19 mouse cellular contexts compared by ENCODE assay signal in the genomic region with DNA sequence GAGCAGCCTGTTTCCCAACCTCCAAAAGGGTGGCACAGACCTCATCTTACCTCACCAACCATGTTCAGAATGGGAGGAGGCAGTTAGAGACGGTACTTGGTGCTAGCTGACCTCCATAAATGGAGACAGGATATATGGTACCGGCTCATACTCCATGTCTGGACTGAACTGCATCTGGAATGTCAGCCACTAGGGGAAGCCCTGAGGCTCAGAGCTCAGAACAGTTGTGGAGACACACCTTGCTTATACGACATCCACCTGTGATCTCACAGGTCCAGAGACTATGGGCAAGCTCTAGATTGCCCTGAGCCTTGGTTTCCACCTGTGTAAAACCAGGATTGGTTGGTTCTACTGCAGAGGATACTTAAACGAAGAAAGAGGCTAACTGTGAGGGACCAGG.
DNase-seq lines count a peak whose midpoint lies in the region; ATAC-seq and TF ChIP-seq lines count a peak whose summit lies in the region.
"Had no signal": no experiment of that assay in that cellular context is flagged by ENCODE, and none has a peak within 500 bp of the region (broad histone marks: within the 10 kb centered on the region; RNA-seq: fewer than 3 reads in every experiment).

No protein-coding gene starts in this region.

- peak; percentile 24; the same call in 1 of the 2 replicates for TF ChIP-seq CTCF in forebrain, postnatal 0 days (IDR thresholded peaks at IDR 0.05; ENCODE audit: low read depth)
- TF ChIP-seq CTCF in layer of hippocampus, adult 2 months (conservative IDR thresholded peaks at IDR 0.05) = peak; percentile 25
- TF ChIP-seq CTCF in midbrain, postnatal 0 days (IDR thresholded peaks at IDR 0.05) = peak; percentile 41

- H3K27ac ChIP-seq in forebrain, postnatal 0 days (ENCODE audit: low read depth, low read length) = no peak overlapping the region
- no peak overlapping the region for H3K27ac ChIP-seq in forebrain, embryonic 11.5 days (ENCODE audit: low read depth, low read length)
- no peak overlapping the region for H3K27ac ChIP-seq in layer of hippocampus, adult 2 months
- H3K27ac ChIP-seq in midbrain, postnatal 0 days (ENCODE audit: low read depth, low read length) = no peak overlapping the region
- no peak overlapping the region for H3K27ac ChIP-seq in midbrain, embryonic 11.5 days (ENCODE audit: low read depth, low read length)
- H3K27ac ChIP-seq: forebrain, embryonic 15.5 days; limb, embryonic 15.5 days; midbrain, embryonic 10.5 days; neural tube, embryonic 15.5 days had no signal

- ATAC-seq in forebrain, postnatal 0 days = no peak
- ATAC-seq in forebrain, embryonic 11.5 days (replicated peaks; ENCODE audit: low FRiP score) = no peak
- ATAC-seq in midbrain, postnatal 0 days (ENCODE audit: low FRiP score) = no peak
- ATAC-seq in midbrain, embryonic 11.5 days (ENCODE audit: low FRiP score) = no peak
- ATAC-seq: forebrain, embryonic 15.5 days had no signal

- no peaks in the 10 kb centered on the region for H3K27me3 ChIP-seq in forebrain, postnatal 0 days (ENCODE audit: insufficient read depth, low read length)
- H3K27me3 ChIP-seq in forebrain, embryonic 11.5 days (ENCODE audit: control insufficient read depth, insufficient read depth, low read length) = no peaks in the 10 kb centered on the region
- no peaks in the 10 kb centered on the region for H3K27me3 ChIP-seq in midbrain, postnatal 0 days (ENCODE audit: insufficient read depth, low read length)
- H3K27me3 ChIP-seq in midbrain, embryonic 11.5 days (ENCODE audit: control insufficient read depth, insufficient read depth, low read length) = no peaks in the 10 kb centered on the region
- H3K27me3 ChIP-seq: forebrain, embryonic 15.5 days; neural tube, embryonic 15.5 days had no signal

- no peak overlapping the region for H3K4me3 ChIP-seq in forebrain, postnatal 0 days (ENCODE audit: low read depth, low read length)
- no peak overlapping the region for H3K4me3 ChIP-seq in forebrain, embryonic 11.5 days (ENCODE audit: low read depth, low read length)
- H3K4me3 ChIP-seq in layer of hippocampus, adult 2 months = no peak overlapping the region
- no peak overlapping the region for H3K4me3 ChIP-seq in midbrain, postnatal 0 days (ENCODE audit: low read depth, low read length)
- H3K4me3 ChIP-seq in midbrain, embryonic 11.5 days (ENCODE audit: low read depth, low read length) = no peak overlapping the region
- H3K4me3 ChIP-seq: erythroblast, embryonic 14.5 days; forebrain, embryonic 15.5 days; hindbrain, embryonic 10.5 days; limb, embryonic 15.5 days; midbrain, embryonic 10.5 days; myocyte; neural tube, embryonic 15.5 days had no signal

- WGBS in forebrain, postnatal 0 days = 83% methylated on average over 4 of the region's 4 CpGs
- 82% methylated on average over 4 of the region's 4 CpGs for WGBS in forebrain, embryonic 11.5 days
- 80% methylated on average over 4 of the region's 4 CpGs for WGBS in midbrain, postnatal 0 days
- WGBS in midbrain, embryonic 11.5 days = 84% methylated on average over 4 of the region's 4 CpGs

- H3K4me1 ChIP-seq in forebrain, postnatal 0 days (ENCODE audit: insufficient read depth) = no peaks in the 10 kb centered on the region
- no peaks in the 10 kb centered on the region for H3K4me1 ChIP-seq in forebrain, embryonic 11.5 days (replicated peaks; ENCODE audit: control insufficient read depth, insufficient read depth, low read length)
- H3K4me1 ChIP-seq in midbrain, postnatal 0 days (ENCODE audit: insufficient read depth, low read length) = no peaks in the 10 kb centered on the region
- H3K4me1 ChIP-seq in midbrain, embryonic 11.5 days (ENCODE audit: control insufficient read depth, insufficient read depth, low read length) = peaks cover 5% of the 10 kb centered on the region; the same call in 1 of the 2 replicates
- H3K4me1 ChIP-seq: forebrain, embryonic 15.5 days; neural tube, embryonic 15.5 days had no signal

- H3K36me3 ChIP-seq in forebrain, postnatal 0 days (ENCODE audit: insufficient read depth) = no peaks in the 10 kb centered on the region
- no peaks in the 10 kb centered on the region for H3K36me3 ChIP-seq in forebrain, embryonic 11.5 days (ENCODE audit: control insufficient read depth, insufficient read depth, low read length)
- no peaks in the 10 kb centered on the region for H3K36me3 ChIP-seq in midbrain, postnatal 0 days (ENCODE audit: insufficient read depth, low read length)
- H3K36me3 ChIP-seq in midbrain, embryonic 11.5 days (ENCODE audit: control insufficient read depth, insufficient read depth, low read length) = no peaks in the 10 kb centered on the region
- H3K36me3 ChIP-seq: forebrain, embryonic 15.5 days; hindbrain, embryonic 10.5 days; limb, embryonic 15.5 days; midbrain, embryonic 10.5 days; neural tube, embryonic 15.5 days had no signal

- H3K9ac ChIP-seq in forebrain, postnatal 0 days = no peak overlapping the region
- no peak overlapping the region for H3K9ac ChIP-seq in forebrain, embryonic 11.5 days (ENCODE audit: low read length)
- H3K9ac ChIP-seq in midbrain, postnatal 0 days (replicated peaks; ENCODE audit: low read length, poor library complexity, severe bottlenecking) = no peak overlapping the region
- no peak overlapping the region for H3K9ac ChIP-seq in midbrain, embryonic 11.5 days (ENCODE audit: low read length)
- H3K9ac ChIP-seq: forebrain, embryonic 15.5 days; limb, embryonic 15.5 days; neural tube, embryonic 15.5 days had no signal

- DNase-seq in forebrain, postnatal 0 days = no peak
- DNase-seq in forebrain, embryonic 11.5 days (ENCODE audit: low spot score) = no peak
- no peak for DNase-seq in layer of hippocampus, adult 2 months (ENCODE audit: low spot score in 2 of 2)
- DNase-seq in layer of hippocampus, adult 8-10 months (ENCODE audit: low spot score in 2 of 2) = no peak
- DNase-seq in midbrain, postnatal 0 days (ENCODE audit: low spot score) = no peak
- no peak for DNase-seq in midbrain, embryonic 11.5 days (ENCODE audit: low spot score, missing footprints)
- no peak for DNase-seq in ovary, postnatal 36 days (ENCODE audit: low spot score)
- no peak for DNase-seq in cerebellum, adult 8-10 months
- DNase-seq: adrenal gland, postnatal 36 days; cerebellum, postnatal 25 days; kidney, postnatal 14 days; thymus, postnatal 4 days had no signal

- no peaks in the 10 kb centered on the region for H3K9me3 ChIP-seq in forebrain, postnatal 0 days (ENCODE audit: low read length)
- H3K9me3 ChIP-seq in forebrain, embryonic 11.5 days (ENCODE audit: control insufficient read depth, low read length) = no peaks in the 10 kb centered on the region
- no peaks in the 10 kb centered on the region for H3K9me3 ChIP-seq in midbrain, postnatal 0 days (ENCODE audit: low read length)
- H3K9me3 ChIP-seq in midbrain, embryonic 11.5 days (ENCODE audit: control insufficient read depth, low read length) = no peaks in the 10 kb centered on the region
- H3K9me3 ChIP-seq: forebrain, embryonic 15.5 days; hindbrain, embryonic 10.5 days; limb, embryonic 15.5 days; midbrain, embryonic 10.5 days; neural tube, embryonic 15.5 days had no signal

- H3K4me2 ChIP-seq in forebrain, postnatal 0 days (ENCODE audit: low read depth) = no peak overlapping the region
- H3K4me2 ChIP-seq in forebrain, embryonic 11.5 days (ENCODE audit: low read depth, low read length, severe bottlenecking) = no peak overlapping the region
- no peak overlapping the region for H3K4me2 ChIP-seq in midbrain, postnatal 0 days (ENCODE audit: low read depth, low read length, poor library complexity, severe bottlenecking)
- no peak overlapping the region for H3K4me2 ChIP-seq in midbrain, embryonic 11.5 days
- H3K4me2 ChIP-seq: forebrain, embryonic 15.5 days; limb, embryonic 15.5 days; neural tube, embryonic 15.5 days had no signal
